Mouse (Mus musculus) central nervous system, embryonic 14 days (tissue): ENCODE results near the gene Grk6. TPM values are rescaled to one million over a fixed set of nuclear protein-coding genes. Genes with fewer than 3 reads are reported as not detected.

ENCODE experiments used
- polyA plus RNA-seq: library from polyadenylated mRNA; depleted of rRNA; stranded (reverse); fragments of >200 nt; gene quantifications from 2 replicates; pipeline ENCODE4 v1.2.3, GENCODE M21; 2012; rRNA removed

Grk6 gene
- polyA plus RNA-seq, result 84.0 and 87.2 TPM in 2 replicates

DNA sequence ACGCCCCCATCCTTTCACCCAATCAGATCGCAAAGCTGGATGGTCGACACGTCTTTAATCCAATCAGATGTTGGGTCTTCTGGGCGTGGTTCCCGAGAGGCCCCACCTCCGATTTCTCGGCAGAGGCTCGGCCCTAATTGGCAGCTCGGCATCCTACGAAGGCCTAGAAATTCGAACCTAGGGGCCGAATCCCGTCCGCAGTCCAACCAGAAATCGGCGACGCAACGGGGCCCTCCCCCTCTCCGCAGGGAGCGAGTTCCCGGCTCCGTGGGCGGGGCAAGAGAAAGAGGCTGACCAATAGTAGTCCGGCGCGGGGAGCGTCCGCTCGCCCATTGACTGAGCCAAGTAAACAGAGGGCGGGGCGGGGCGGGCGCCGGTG lies at the start of gene Grk6:
Gene Grk6, plus strand, starts transcription at position 136 of the 379 bp plus-strand sequence.

GRCm38 (mm10) chr13:55398088-55398487 lies 46.8 kb upstream of the Grk6 start, which contains the start of gene Slc34a1:
TSS of gene Slc34a1 (plus strand) at chr13:55398187.

DNA sequence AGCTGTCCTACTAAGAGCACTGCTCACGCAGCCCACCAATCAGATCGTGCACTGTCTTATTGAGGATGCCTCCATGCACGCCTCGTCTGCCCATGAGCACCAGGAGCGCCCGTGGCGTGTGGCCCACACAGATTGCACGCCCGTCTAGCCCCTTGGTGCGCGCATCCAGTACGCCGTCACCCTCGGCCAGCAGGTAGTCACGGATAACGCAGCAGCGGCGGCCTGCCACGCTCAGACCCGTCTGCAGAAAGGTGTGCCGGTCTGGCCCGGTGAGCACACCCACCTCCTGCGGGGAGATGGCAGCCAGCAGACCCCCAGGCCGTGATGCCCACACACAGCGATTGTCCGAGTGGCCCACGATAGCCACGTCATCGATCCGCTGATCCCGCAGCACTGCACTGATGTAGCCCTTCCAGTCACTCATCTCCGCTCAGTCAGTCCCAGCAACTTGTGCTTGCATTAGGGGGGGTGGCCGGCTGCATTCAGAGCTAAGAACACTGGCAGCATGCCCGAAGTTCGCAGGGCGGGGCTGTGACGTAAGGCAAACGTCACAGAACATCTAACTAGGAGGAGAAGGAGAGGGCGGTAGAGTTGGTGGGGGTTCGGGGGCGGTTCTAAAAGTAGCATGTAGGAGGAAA lies 30.0 kb upstream of the Grk6 start, which contains the start of gene Pfn3:
Gene Pfn3, minus strand, starts transcription at position 490 of the 638 bp plus-strand sequence.

DNA sequence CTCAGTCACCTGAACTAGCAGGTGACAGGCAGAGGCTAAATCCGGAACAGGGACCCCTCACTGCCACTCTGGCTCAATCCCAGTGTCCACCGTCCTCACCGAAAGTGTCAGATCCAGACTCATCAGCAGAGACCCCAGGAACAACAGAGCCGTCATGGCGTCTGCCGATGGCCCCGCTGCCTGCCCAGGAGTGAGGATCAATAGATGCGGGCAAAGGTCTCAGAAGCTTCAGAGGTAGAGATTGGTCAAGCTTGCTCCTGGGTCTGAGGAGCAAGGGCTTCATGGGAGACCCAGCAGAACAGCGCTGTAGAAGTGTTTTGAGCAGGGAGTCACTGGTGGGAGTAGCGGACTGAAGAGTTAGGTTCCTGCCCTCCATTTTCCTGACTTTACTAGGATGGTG lies 18.3 kb upstream of the Grk6 start, which contains the start of gene F12:
Gene F12, minus strand, starts transcription at position 181 of the 400 bp plus-strand sequence.

DNA sequence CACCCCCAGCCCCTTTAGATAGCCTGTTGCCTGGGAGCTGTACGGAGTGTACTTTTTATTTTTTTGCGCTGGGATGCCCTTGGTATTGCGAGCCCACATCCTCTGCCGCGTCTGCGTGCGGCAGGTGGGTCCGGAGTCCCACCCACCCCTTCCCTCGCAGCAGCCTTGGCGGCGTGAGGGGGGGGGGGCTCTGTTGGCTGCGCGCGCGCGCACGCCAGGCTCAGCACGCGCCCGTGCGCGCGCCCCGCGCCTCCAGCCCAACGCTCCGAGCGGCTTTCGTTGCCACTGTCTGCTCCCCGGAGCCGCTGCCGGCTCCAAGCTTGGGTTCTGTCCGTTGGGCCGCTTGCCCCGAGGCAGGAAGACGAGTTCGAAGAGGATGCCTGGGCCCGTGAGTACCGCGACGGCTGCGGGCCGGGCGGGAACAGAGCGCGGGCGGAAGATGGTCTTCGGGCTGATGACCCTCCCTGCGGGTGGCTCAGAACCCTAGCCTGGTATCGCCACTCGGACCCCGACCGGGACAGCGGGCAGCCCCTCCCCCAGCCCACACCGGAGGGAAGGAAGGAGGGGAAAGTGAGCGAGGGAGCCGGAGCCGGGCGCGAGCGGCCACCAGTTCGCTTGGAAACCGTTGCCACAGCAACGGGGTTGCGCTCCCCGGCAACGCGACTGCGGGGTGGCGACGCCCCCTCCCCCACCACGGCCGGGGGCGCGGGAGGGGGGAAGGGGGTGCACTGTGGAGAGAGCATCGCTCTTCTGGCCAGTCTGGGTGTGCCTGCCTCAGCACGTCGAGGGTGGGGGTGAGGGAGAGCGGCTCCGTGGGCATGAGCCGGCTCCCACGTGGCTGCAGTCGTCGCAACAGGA lies 19.4 kb downstream of the Grk6 start, which contains the start of gene Prr7:
Gene Prr7, plus strand, starts transcription at position 241 of the 858 bp plus-strand sequence.

DNA sequence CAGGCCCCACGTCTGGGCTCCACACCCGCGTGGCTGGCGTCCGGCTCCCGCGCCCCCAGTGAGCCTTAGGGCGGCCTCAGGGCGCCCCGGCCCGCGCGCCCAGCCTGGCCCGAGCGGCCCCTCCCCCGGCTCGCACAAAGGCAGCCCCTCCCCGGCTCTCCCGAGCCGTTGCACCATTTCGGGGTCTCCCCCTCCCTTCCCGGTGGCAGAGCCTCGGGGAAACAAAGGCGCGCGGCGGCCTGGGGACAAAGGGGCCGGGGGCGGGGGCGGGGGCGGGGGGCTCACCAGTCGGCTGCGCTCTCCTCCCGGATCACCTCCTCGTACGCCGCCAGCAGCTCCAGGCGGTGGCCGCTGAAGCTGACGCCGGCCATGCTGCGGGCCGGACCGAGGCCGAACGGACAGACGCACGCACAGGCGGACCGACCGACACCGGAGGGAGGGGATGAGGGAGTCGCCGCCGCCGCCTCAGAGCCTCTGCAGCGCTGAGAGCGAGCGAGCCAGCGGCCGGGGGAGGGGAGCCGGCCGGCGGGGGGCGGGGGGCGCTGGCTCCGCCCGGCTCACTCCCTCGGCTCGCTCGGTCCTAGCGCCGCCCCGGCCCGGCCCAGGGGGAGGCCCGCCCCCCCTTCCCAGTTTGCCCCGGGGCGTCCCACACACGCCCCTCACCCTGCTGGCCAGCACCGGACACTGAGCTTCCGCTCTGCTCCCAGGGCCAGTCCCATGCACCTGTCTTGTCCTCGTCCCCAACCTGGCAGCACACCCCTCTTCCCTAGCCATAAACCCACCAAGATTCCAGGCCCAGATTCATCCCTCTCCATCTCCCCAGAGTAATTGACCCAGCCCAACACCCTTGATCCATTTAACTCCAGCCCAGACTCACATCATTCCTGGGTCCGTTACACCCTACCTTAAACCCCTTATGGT lies 43.0 kb downstream of the Grk6 start, which contains the start of gene Dbn1:
Gene Dbn1, minus strand, starts transcription at position 534 of the 921 bp plus-strand sequence.

Other genes with a start within 250 kb of the Grk6 start
- gene Nsd1, start 235.3 kb upstream of the Grk6 start, polyA plus RNA-seq, result 43.6 and 45.2 TPM in 2 replicates
- gene Prelid1, start 124.6 kb upstream of the Grk6 start, polyA plus RNA-seq, result 247 and 256 TPM in 2 replicates
- gene Rab24, start 123.1 kb upstream of the Grk6 start, polyA plus RNA-seq, result 155 and 158 TPM in 2 replicates
- gene Mxd3, start 115.2 kb upstream of the Grk6 start, polyA plus RNA-seq, result 34.6 and 41.2 TPM in 2 replicates
- 54.3 and 59.6 TPM in 2 replicates for gene Lman2, start 82.3 kb upstream of the Grk6 start, polyA plus RNA-seq
- 0.79 and 0.98 TPM in 2 replicates for gene Rgs14, start 75.3 kb upstream of the Grk6 start, polyA plus RNA-seq
- 0.06 and 0.07 TPM in 2 replicates for gene Slc34a1, start 46.9 kb upstream of the Grk6 start, polyA plus RNA-seq
- 0.43 and 0.44 TPM in 2 replicates for gene Pfn3, start 29.8 kb upstream of the Grk6 start, polyA plus RNA-seq
- 0.07 and 0.23 TPM in 2 replicates for gene F12, start 18.3 kb upstream of the Grk6 start, polyA plus RNA-seq
- gene Prr7, start 19.2 kb downstream of the Grk6 start, polyA plus RNA-seq, result 55.8 and 56.1 TPM in 2 replicates
- gene Dbn1, start 43.0 kb downstream of the Grk6 start, polyA plus RNA-seq, result 719 and 813 TPM in 2 replicates
- gene Pdlim7, start 68.6 kb downstream of the Grk6 start, polyA plus RNA-seq, result 99.9 and 135 TPM in 2 replicates
- gene Dok3, start 84.2 kb downstream of the Grk6 start, polyA plus RNA-seq, result 16.3 and 17.4 TPM in 2 replicates
- gene Ddx41, start 91.6 kb downstream of the Grk6 start, polyA plus RNA-seq, result 106 and 112 TPM in 2 replicates
- gene Fam193b, start 126.0 kb downstream of the Grk6 start, polyA plus RNA-seq, result 165 and 171 TPM in 2 replicates
- gene Tmed9, start 128.7 kb downstream of the Grk6 start, polyA plus RNA-seq, result 121 and 154 TPM in 2 replicates
- 41.2 and 43.8 TPM in 2 replicates for gene B4galt7, start 154.8 kb downstream of the Grk6 start, polyA plus RNA-seq
- gene Caml, start 177.9 kb downstream of the Grk6 start, polyA plus RNA-seq, result 87.8 and 97.2 TPM in 2 replicates
- gene Ddx46, start 190.0 kb downstream of the Grk6 start, polyA plus RNA-seq, result 56.7 and 59.6 TPM in 2 replicates
- 74.9 and 77.3 TPM in 2 replicates for gene B230219D22Rik, start 248.1 kb downstream of the Grk6 start, polyA plus RNA-seq